Mouse (Mus musculus) megakaryocyte progenitor cell, adult 5-6 weeks (primary cell): ENCODE results near the gene Camkk2. TPM values are rescaled to one million over a fixed set of nuclear protein-coding genes. Genes with fewer than 3 reads are reported as not detected.

Source experiments
- ATAC-seq: replicated peaks from 2 replicates; pipeline ENCODE4 v1.8.0; 2016; ENCODE audit warnings: mild to moderate bottlenecking, moderate TSS enrichment, inconsistent platforms; ENCODE audit not compliant: poor library complexity
- total RNA-seq, 2 experiments: library from RNA; stranded (forward) in 1 of 2; stranded (reverse) in 1 of 2; fragments of 157-497, 149-512 nt in 1 of 2; fragments of 200-1000 nt in 1 of 2; gene quantifications; 2 replicates each; pipeline versions ENCODE4 v1.2.3 to v1.2.4; 2015 to 2017

Gene Camkk2
- total RNA-seq, 2 experiments from 2014 or later, result 23.2 to 29.4 TPM

DNA sequence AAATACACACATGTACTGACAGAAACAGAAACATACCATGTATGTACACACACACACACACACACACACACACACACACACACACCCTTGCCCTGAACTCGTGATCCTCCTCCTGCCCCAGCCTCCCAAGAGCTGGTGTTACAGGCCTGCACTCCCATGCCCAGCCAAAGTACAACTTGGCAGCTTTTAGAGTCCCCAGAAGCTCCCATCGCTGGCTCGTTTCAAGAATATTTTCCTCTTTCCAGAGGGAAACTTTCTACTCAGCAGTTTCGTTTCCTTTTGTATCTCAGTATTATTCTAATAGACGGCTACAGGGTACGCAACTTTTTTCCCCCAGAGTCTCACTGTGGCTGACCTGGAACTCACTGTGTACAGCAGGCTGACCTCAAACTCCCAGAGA, 77.1 kb downstream of the Camkk2 start:
- ATAC-seq, result no peak

DNA sequence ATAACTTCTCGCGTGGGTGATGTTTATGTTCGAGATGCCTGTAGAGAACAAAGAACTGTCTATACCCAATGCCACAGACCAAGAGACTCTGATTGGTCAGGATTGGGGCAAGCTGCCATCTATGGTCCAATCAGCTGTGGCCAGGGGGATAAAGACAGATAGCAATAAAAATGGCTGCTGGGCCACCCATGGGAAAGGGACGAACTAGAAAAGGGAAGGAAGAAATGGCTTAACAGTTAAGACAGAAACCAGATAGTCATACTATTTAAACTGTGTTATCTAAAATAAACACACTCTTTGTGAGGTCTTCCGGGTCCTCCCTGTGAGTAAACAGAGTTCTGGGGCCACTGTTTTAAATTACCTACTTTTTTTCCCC, 78.4 kb downstream of the Camkk2 start:
- peak; percentile 49 for ATAC-seq

- peak; percentile 11 for ATAC-seq
These were observed 78.9 kb downstream of the Camkk2 start for GRCm38 (mm10) chr5:122700109-122700836.

DNA sequence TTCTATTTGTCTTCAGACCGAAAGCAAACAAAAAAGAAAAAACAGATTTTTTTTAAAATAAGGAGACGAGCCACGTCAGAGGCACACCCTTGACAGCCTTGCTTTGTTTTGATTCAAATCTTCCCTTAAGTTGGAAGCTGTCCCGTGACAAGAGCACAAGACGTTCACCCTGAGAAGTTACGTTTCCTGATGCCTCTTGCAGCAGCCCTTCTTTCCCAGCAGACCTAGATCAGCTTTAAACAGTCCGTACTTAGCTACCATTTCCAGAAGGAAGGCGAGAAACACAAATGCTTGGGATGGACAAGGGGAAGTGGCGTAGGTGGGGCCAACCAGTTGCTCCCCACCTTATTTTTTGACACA, 80.5 kb downstream of the Camkk2 start:
- no peak for ATAC-seq

DNA sequence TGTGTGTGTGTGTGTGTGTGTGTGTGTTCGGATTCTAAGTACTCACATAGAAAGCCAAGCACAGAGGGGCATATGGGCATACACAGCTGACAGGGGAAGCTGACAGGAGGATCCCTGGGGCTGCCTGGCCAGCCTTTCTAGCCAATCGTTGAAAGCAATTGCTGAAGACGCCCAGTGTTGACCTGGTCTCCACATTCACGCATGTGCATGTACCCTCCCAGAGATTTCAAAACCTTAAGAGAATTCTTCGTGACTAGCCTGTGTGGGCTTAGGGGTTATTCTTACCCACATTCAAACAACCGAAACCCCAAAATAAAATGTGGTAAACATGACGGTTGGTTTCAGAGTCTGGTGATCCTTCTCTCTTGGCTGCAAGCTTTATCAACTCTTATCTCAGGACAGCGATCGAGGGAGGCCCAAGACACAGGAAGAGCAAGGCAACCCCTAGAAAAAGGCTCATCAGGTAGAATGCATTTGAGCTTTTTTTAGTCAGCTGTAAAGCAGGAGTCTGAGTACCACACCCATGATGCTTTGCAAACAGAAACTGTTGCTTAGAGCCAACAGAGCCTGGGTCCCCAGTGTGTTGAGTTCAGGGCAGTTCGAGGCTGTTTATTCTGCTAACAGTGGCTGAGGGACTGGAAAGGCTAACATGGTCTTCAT, 81.0 kb downstream of the Camkk2 start:
- peak; percentile 35 for ATAC-seq

GRCm38 (mm10) chr5:122695516-122695915, 83.7 kb downstream of the Camkk2 start:
- ATAC-seq, result no peak

- ATAC-seq, result no peak
These were observed 85.6 kb downstream of the Camkk2 start for GRCm38 (mm10) chr5:122693431-122694207.

- ATAC-seq, result no peak
These were observed 88.7 kb downstream of the Camkk2 start for GRCm38 (mm10) chr5:122690486-122690885.

- ATAC-seq, result no peak
These were observed 90.1 kb downstream of the Camkk2 start for GRCm38 (mm10) chr5:122689153-122689552.

DNA sequence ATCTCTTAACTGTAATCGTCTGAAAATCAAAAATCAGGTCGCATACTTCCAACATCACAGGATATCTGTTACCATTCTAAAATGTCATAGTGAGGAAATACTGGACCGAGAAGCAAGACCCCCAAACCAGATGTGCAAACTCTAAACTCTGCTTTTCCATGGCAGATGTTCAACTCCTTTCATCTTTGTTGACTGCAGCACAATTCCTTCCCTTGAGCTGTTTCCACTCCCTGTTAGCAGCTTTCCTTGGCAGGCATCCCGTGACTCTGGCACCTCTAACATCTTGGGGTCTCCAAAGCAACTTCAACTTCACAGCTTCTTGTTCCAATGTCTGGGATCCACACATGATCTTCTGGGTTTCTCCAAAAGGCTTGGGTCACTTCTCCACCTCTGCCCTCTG, 91.8 kb downstream of the Camkk2 start:
- no peak for ATAC-seq

GRCm38 (mm10) chr5:122683926-122684325, 95.3 kb downstream of the Camkk2 start:
- ATAC-seq, result peak; percentile 59

DNA sequence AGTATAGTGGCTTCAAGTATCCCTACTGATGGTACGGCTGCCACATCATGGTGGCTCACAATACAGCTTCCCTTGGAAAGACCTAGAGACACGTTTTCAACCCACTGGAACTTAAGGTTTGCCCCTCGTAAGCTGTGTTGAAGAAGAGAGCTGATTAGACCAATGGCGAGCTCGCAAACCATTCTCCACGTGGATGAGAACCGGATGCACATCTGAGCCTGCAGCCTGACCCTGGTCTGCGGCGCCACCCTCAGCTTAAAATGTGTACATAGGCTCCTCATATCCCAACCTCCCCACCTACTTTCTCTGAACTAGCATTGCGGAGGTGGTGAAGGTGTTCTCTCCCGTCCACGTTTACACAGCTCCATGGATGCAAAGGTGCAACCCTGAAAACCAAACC, 97.9 kb downstream of the Camkk2 start:
- no peak for ATAC-seq

Other genes with a start within 250 kb of the Camkk2 start
- gene Ift81, start 164.9 kb downstream of the Camkk2 start, total RNA-seq (2015), result 2.7 and 4.5 TPM in 2 replicates
- gene Ift81, start 164.9 kb downstream of the Camkk2 start, total RNA-seq (2017), result 1.8 and 6.0 TPM in 2 replicates
- 6.1 and 8.3 TPM in 2 replicates for gene P2rx7, start 135.5 kb downstream of the Camkk2 start, total RNA-seq (2015)
- 8.5 and 11.6 TPM in 2 replicates for gene P2rx7, start 135.5 kb downstream of the Camkk2 start, total RNA-seq (2017)
- 15.6 and 18.1 TPM in 2 replicates for gene P2rx4, start 71.9 kb downstream of the Camkk2 start, total RNA-seq (2015)
- gene P2rx4, start 71.9 kb downstream of the Camkk2 start, total RNA-seq (2017), result 10.5 and 13.5 TPM in 2 replicates
- 193 and 210 TPM in 2 replicates for gene Anapc5, start 41.9 kb upstream of the Camkk2 start, total RNA-seq (2015)
- 298 and 322 TPM in 2 replicates for gene Anapc5, start 41.9 kb upstream of the Camkk2 start, total RNA-seq (2017)
- gene Rnf34, start 70.6 kb upstream of the Camkk2 start, total RNA-seq (2015), result 7.9 and 10.1 TPM in 2 replicates
- gene Rnf34, start 70.6 kb upstream of the Camkk2 start, total RNA-seq (2017), result 12.7 and 15.6 TPM in 2 replicates
- gene Kdm2b, start 210.4 kb upstream of the Camkk2 start, total RNA-seq (2015), result 60.0 and 60.4 TPM in 2 replicates
- 49.0 and 75.4 TPM in 2 replicates for gene Kdm2b, start 210.4 kb upstream of the Camkk2 start, total RNA-seq (2017)
- 66.5 and 68.6 TPM in 2 replicates for gene Orai1, start 235.7 kb upstream of the Camkk2 start, total RNA-seq (2015)
- gene Orai1, start 235.7 kb upstream of the Camkk2 start, total RNA-seq (2017), result 13.5 and 20.8 TPM in 2 replicates